Mouse (Mus musculus): ENCODE measurements at regions not wholly inside any gene's neighbourhood (a gene's known extent, or its start where the extent isn't known, plus 50 kb on each side); places are given as distances from the start of the nearest gene placed in this dataset.
"Not testable (repeated sequence)": the region's sequence is repeated elsewhere in the genome, so short reads cannot be mapped to it uniquely, and the experiment has no call there.

DNA sequence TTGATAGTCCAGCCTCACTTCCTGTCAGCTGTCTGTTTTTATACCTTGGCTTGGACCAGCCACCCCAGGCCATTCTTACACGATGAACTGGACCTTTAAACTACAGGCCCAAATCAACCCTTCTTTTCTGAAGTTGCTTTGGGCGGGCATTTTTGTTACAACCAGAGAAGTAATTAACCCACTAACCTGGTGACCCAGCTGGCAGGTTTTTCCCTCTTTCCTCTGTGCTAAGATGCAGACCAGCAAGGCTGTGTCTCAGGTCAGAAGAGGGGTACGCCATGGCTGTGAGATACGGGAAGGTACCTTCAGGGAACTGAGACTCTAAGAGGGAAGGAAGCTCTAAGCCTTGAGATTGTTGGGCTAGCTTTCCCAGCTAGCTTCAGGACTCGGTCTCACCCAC lies 105.7 kb upstream of the Klf3 start:
- no peak for DNase-seq (ENCODE audit: low spot score)

DNA sequence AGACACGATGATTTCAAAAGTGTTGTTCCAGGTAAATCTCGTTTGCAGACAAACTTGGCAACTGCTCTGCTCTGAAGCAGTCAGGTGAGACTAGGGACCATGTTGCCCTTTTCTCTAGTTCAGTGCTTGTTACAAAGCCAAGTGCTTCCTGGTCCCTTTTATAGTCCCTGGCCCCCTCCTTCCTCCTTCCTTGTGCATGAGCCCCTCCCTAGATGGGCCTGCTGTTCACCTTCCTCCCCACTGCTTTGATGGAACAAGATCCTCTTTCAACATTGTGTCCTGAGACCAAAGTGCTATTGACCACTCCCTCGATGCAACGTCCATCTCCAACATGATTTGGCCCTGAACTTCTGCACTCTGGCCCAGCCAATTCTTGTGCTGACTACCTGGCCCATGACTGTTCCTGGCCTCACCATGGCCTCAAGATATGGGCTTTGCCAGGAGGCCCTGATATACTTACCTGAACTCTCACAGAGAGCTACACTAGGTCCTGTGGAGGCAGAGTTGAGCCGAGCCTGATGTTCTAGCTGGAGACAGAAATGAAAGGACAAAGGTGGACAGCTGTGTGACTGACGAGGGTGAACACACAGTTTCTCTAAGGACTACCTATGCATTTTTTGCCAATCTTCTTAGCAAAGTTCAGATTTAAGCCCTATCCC lies 104.6 kb upstream of the Klf3 start:
- no peak for DNase-seq (ENCODE audit: low spot score)

DNA sequence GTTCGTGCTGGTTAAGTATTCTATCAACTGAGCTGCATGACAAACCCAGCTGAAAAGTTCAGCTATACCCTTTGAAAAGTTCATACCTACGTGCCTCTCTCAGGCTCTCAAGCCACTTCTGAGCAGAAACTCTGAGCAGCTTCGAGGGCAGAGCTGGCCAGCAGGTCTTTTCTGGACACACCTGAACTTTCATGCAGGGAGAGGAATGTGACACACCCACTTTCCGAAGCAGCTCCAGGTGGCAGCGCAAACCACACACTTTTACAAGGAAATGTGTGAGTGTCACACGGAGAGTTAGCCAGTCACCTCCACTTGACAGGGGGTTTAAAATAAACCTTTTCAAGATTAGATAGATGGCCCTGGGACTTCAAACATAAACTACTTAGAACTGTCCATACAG lies 103.2 kb upstream of the Klf3 start:
- DNase-seq (ENCODE audit: low spot score), result no peak

DNA sequence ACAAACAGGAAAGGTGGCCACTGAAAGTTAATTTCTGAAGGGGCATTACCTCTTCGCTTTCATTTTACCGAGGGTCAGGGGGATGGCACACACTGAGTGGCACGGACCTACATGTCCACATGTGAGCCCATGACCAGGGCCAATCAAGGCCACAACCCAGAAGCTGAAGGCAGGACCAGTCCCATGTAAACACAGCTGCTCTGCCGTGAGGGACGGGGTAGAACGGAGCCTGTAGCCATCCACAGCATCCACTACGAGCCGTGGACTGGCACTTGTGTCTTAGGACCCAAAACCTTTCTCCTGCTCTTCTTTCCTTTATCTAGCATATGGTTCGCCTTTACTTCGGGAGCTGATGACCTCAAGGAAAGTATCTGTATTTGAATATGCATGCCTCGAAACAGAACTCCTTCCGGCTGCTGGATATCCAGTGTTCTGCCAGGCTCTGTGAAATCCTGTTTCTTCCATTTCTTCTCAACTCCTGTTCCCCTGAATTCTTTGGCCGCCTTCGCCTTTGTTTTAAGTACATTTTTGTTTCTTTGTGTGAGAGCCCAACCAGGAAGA lies 101.9 kb upstream of the Klf3 start:
- no peak for DNase-seq (ENCODE audit: low spot score)

DNA sequence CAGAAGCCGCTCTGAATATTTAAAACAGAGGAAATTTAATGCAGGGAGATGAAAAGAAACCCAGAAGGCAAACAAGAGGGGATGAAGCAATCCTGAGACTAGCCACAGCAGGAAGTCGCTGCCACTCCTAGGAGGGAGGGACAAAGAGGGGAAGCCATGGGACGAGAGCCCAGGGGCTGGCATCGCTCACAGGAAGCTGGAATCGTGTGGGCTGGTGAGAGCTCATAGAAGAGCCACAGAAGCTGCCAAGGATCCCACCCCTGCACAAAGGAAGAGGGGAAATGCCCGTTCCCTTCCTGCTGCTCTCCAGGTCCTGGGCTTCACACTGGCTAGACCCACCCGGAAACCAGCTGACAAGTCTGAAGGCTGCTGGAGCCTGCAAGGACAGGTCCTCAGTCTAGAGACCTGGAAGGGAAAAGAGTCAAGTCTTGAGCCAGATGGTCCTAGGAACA lies 101.4 kb upstream of the Klf3 start:
- DNase-seq (ENCODE audit: low spot score), result peak; percentile 8

DNA sequence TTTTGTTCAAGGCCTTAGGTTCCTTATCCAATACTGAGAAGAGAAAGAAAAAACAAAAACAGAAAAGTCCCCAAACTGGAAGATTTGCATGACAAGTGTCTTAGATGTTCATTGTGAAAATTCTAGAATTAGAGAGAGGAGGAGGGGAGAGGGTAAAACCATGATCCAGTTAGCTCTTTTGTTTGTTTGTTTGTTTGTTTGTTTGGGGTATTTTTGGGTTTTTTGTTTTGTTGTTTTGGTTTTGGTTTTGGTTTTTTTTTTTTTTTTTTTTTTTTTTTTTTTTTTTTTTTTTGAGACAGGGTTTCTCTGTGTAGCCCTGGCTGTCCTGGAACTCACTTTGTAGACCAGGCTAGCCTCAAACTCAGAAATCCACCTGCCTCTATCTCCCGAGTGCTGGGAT lies 100.8 kb upstream of the Klf3 start:
- not testable (repeated sequence) for DNase-seq (ENCODE audit: low spot score)

DNA sequence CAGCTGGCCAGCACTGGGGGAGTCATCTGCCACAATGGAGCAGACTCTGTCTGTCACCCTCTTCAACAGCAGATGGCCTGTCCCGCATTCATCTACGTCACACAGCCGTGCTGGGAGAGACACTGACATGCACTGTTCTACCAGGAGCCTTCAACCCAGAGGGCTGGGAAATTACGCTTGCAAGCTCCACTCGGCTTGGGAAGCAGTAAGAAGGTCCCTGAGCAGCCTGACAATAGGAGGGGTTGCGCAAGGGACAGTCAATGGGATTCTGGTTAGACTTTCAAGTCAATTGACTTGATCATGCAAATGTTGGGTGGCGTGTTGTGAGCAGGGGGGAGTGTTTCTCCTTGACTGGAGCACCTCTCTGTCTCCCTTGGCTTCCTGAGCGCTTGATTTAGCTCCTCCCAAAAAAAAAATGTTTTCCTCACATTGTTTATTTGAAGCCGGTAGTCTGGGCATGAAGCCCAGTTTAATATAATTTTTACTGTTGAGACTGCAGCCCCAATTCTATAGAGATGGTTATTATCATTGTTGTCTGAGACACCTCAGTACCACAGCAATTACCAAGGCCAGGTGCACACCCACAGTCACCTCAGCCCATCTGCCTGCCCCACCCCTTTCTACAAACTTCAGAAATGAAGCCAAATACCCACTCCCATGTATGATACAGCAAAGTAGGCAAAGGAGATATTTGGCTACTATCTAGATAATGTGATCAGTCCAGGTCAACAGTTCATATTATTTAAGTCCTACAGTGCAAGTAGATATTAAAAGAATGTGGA lies 99.9 kb upstream of the Klf3 start:
- no peak for DNase-seq (ENCODE audit: low spot score)

DNA sequence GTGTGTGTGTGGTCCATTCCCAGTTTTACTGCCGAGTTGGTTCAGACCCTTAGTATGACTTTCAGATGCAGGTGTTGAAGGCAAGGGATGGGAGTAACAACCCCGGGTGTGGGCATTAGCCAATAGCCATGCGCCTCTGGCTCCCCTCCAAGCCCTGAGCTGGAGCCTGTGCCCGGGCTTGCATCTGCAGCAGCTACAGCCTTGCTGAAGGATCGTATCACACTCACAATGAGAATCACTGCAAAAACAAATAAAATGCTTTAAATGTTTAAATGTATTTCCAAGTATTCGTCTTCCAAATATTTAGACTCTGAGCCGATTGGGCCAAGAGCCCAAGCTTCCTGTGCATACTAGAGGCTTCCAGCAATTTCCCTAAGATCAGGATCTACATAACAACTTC lies 99.0 kb upstream of the Klf3 start:
- peak; percentile 43 for DNase-seq (ENCODE audit: low spot score)

DNA sequence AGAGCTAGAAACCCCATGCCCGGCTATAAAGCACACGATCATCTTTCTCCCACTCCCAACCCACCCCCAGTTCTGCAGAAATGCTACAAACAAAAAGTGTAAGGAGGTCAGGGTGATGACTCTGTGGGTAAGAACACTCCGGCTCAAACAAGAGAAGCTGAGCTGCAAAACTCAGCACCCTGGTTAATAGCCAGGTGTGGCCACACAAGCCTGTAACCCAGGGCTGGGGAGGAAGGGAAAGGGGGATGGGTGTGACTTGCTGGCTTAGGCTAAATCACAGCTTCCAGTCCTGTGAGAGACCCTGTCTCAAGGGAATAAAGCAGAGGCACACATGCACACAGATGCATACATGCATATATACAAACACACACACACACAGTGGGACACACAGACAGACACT lies 96.6 kb upstream of the Klf3 start:
- DNase-seq (ENCODE audit: low spot score), result no peak

DNA sequence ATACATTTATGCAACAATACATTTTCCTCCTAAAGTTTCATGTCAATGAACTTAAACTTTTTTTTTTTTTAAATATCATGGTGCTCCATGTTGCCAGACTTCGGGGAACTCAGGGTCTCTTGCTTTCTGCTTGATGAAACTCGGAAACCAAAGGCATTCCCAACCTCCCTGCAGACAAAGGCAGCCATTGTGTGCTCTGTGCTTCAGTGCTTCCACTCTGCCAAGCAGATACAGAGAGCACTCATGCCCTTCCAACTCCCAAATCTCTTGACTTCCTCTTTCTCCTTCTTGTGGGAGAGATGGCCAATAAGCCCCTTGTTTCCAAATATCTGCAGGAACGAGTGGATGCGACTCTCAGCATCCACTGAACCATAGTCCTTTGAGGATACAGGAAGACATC lies 94.0 kb upstream of the Klf3 start:
- DNase-seq (ENCODE audit: low spot score), result no peak

DNA sequence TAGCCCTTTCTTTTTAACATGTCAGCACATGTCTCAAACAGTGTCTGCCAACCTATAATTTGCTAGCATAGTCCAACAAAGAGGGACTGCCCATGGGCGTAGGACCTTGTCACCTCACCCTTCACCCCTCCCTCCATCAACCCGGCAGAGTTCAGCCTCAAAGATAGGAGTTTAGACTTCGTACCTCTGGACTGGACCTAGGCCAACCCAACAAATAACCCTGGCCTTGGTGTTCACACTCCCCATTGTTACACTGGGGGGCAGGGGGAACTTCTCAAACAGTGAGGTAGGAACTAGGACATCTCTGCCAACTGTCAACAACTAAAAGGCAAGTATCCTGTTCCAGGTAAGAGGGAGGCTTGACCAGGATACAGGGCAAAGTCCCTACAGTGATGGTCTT lies 93.0 kb upstream of the Klf3 start:
- no peak for DNase-seq (ENCODE audit: low spot score)

DNA sequence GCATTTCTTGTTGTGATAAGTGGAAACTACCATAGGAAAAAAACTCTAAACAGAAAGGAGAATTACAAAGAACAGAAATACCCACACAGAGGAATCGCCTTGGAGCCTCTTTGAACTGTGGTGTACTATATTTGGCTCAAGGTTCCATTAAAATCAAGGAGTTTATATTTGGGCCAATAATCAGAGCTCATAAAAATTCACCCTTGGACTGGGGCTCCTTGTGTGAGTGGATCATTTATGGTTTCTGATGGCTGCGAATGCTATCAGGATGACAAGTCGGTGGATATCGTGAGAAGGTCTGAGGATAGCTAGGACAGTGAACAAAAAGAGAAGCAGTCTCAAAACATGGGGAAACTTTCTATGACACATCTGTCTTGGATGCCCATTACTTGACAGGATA lies 92.2 kb upstream of the Klf3 start:
- no peak for DNase-seq (ENCODE audit: low spot score)

DNA sequence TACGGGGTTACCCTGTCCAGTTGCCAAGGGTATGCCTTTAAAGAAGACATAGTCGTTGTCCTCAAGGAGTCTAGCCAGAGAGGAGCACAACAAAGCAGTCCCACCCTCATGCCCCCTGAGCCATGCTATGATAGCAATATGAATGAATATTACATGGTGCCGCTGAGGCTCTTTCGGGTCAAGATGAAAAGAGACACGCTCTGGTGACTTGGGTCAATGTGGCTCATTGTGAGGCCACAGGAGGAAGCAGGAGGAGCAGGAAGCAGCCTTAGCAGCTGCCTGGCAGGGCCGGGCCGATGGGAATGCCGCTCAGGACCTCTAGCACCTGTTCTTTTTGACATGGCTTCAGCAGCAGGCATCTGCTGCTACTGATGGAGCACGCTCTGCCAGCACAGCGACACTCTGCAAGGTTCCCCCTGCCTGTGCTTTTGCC lies 89.0 kb upstream of the Klf3 start:
- no peak for DNase-seq (ENCODE audit: low spot score)

DNA sequence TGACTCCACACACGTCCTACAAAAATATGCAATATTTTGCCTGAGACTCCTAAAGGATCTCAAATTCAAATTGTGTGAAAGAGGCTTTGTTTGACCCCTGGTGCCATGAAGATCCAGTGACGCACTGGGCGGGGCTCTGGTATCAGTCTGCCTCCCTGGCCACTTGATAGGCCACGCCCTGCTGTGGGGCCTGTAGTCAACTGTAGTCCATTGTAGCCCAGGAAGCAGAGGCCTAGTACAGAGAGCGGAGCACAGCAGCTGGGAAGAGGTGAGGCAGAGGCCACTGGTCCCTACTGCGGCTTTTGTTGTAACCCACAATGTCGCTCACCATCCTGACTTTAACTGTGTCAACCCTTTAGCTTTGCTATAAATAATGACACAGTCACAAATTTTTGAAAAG lies 88.5 kb upstream of the Klf3 start:
- DNase-seq (ENCODE audit: low spot score), result no peak

DNA sequence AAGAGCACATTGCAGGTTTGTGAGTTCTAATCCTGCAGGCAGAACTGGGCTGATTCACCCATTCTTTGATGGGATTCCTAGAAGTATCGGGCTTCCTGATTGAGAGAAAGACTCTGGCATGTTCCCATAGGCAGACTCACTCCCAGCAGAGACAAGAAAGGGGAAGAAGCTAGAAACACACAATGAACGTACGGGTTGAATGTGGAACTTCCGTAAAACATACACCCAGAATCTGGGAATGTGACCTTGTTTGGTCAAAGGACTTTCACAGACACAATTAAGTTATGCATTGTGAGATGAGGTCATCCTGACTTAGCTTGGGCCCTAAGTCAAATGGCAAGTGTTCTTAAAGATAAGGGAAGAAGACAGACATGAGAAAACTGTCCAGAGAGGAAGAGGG lies 86.6 kb upstream of the Klf3 start:
- no peak for DNase-seq (ENCODE audit: low spot score)

DNA sequence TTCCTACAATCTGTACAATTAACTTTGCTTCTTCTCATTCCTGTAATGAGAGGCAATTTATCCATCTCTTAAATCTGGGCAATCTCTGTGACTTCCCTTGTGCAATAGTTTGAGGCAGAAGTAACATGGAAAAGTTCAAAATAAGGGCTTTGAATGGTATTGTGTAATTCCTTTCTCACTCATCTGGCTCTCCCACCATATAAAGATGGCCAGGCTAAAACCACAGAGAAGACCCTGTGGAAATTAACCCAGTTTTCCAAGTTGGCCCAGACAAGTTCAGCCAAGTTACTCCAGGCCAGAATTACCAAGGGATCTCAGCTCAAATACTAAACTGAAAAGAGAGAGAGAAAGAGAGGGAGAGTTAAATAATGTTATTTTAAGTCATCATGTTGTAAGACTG lies 81.0 kb upstream of the Klf3 start:
- DNase-seq (ENCODE audit: low spot score), result no peak

DNA sequence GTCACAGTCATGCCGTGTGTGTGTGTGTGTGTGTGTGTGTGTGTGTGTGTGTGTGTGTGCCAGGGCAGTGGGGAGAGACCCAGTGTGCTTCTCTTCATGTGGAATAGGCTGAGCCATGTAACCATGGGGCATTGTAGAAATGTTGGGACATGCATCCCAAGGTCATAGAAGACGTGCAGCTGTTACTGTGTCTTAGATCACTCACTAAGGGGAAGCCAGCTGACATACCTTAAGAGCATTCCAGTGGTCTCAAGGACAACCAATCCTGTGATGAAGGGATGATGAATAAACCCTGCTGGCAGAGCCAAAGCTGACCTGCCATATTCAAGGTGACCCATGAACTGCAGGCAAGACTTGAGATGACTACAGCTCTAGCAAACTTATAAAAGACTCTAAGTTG lies 75.3 kb upstream of the Klf3 start:
- no peak for DNase-seq (ENCODE audit: low spot score)

DNA sequence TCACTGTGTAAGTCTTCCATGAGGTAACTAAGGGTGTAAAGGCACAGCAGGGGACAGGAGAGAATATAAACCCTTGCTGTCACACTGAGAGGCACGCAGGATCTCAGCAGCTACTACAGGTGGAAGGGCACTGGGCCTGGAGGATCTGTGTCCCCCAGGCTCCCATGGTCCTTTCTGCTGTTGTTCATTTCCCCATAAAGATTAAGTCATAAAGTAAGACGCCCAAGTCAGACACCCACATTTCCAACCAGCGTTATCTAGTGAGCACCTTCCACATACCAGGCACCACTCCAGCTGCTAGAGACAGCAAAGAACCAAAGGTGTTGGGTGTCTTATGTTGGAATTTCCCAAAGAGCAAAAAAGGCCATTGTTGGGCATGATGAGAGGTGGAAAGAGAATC lies 70.8 kb upstream of the Klf3 start:
- DNase-seq (ENCODE audit: low spot score), result no peak

DNA sequence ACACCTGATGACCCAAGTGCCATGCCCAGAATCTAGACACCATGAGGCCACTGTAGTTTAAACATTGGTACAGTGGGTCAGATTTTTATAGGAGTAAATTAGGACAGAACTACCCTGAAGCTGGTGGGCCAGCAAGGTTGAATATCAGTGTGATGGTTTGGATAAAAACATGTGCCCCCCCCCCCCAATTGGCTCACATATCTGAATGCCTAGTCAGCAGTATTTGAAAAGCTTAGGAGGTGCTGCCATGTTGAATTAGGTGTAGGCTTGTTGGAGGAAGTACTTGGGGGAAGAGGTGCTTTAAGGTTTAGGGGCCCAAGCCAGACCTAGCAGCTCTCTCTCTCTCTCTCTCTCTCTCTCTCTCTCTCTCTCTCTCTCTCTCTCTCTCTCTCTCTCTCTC lies 66.2 kb upstream of the Klf3 start:
- no peak for DNase-seq (ENCODE audit: low spot score)

DNA sequence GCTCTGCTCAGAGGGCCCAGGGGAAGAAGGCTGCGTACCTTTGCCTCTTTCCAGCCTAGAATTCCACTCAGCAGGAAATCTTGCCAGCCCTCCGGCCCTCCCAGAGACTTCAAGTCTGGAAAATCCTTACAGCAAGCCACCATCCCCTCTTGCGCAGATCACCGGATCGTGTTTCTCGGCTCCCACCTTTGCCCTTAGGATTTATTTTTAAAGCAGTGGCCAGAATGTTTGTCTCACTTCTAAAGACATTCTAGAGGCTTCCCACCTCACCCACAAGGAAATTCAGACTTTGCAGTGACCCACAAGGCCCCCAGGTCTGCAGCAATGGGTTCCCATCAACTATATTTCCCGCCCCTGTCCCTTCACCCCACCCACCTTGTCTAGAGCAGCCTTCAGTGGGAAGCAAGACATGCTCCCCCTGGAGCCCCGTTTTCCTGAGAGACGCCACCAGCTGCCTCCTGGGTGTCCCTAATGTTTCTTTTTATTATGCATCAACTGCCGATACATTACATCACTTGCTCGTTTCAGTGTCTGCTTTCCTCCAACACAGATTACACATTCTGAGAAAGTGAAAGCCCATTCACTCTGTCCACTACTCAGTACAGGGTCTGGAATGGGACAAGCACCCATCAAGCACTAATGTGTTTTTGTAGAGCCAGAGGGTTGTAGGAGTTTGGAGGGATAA lies 65.0 kb upstream of the Klf3 start:
- DNase-seq (ENCODE audit: low spot score), result peak; percentile 8

DNA sequence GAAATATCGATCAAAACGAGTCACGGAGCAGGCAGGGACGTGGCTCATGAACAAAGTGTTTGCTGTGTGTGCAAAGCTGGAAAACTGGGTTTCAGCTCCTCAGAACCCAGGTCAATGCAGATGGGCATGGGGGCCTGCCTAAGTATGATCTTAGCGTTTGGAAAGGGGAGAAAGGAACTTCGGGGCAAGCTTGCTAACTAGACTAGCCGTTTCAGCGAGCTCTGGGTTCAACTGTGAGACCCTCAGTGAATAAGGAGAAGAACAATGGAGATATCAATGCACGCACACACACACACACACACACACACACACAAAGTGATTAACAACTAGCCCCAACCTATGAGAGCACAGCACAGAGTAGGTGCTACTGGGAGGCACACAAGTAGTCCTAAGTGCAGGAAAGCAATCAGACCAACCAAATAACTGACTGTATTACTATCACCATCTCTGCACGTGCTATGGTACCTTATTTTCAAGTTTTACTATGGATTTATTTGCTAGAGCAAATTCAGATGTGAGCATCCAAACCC lies 64.3 kb upstream of the Klf3 start:
- DNase-seq (ENCODE audit: low spot score), result no peak

Measured in MN1 (cell line).